Mouse (Mus musculus) myocyte (in vitro differentiated cells): ENCODE data around the gene Lrpprc.

Experiments
- E2F4 ChIP-seq: IDR thresholded peaks from one replicate; pipeline ENCODE4 v1.6.1; 2011; ENCODE audit warnings: mild to moderate bottlenecking, control low read depth, moderate library complexity; ENCODE audit not compliant: insufficient read depth
- MYOD1 ChIP-seq, 3 experiments: IDR thresholded peaks; one replicate each; pipeline ENCODE4 v1.6.1; 2011; ENCODE audit warnings: control low read depth in 2 of 3, low read depth in 2 of 3, mild to moderate bottlenecking in 2 of 3, moderate library complexity in 1 of 3; ENCODE audit not compliant: insufficient read length in 2 of 3, control insufficient read depth in 1 of 3
- MYOG ChIP-seq, 3 experiments: IDR thresholded peaks; one replicate each; pipeline ENCODE4 v1.6.1; 2011; ENCODE audit warnings: control low read depth in 2 of 3, low read depth in 2 of 3, mild to moderate bottlenecking in 2 of 3; ENCODE audit not compliant: insufficient read length in 2 of 3, control insufficient read depth in 1 of 3, insufficient read depth in 1 of 3
- POLR2A ChIP-seq: IDR thresholded peaks from one replicate; pipeline ENCODE4 v1.6.1; 2011; ENCODE audit warnings: low read depth, mild to moderate bottlenecking, control low read depth, moderate library complexity; ENCODE audit not compliant: insufficient read length

GRCm38 (mm10) chr17:84681670-84682069 is 108.9 kb downstream of the Lrpprc start:
- no peak for TF ChIP-seq POLR2A
- TF ChIP-seq E2F4 = no peak
- TF ChIP-seq MYOD1 (IDR thresholded peaks at IDR 0.05; ENCODE audit: control insufficient read depth in 1 of 3, insufficient read length in 2 of 3, low read depth in 2 of 3) = no peak
- TF ChIP-seq MYOG (IDR thresholded peaks at IDR 0.05; ENCODE audit: control insufficient read depth in 1 of 3, insufficient read depth in 1 of 3, insufficient read length in 2 of 3, low read depth in 2 of 3) = no peak
